Mouse (Mus musculus) megakaryocyte-erythroid progenitor cell, adult 5-6 weeks (primary cell): Measurements from ENCODE around the gene Adgrl1. TPM values are rescaled to one million over a fixed set of nuclear protein-coding genes. Genes with fewer than 3 reads are reported as not detected.
"Not testable (repeated sequence)": the region's sequence is repeated elsewhere in the genome, so short reads cannot be mapped to it uniquely, and the experiment has no call there.

ENCODE experiments used
- ATAC-seq: replicated peaks from 2 replicates; pipeline ENCODE4 v1.8.0; 2016; ENCODE audit warnings: mild to moderate bottlenecking, inconsistent platforms; ENCODE audit not compliant: severe bottlenecking, poor library complexity, low FRiP score, low TSS enrichment
- total RNA-seq, 2 experiments: library from RNA; stranded (forward) in 1 of 2; stranded (reverse) in 1 of 2; fragments of 200-1000, 215-1000 nt in 1 of 2; fragments of >200 nt in 1 of 2; fragmentation: Nextera tagmentation in 1 of 2; gene quantifications; 2 replicates each; pipeline ENCODE4 v1.2.3; 2014 to 2017

Gene Adgrl1
- total RNA-seq, 2 experiments from 2014 or later = 13.2 to 25.2 TPM

DNA sequence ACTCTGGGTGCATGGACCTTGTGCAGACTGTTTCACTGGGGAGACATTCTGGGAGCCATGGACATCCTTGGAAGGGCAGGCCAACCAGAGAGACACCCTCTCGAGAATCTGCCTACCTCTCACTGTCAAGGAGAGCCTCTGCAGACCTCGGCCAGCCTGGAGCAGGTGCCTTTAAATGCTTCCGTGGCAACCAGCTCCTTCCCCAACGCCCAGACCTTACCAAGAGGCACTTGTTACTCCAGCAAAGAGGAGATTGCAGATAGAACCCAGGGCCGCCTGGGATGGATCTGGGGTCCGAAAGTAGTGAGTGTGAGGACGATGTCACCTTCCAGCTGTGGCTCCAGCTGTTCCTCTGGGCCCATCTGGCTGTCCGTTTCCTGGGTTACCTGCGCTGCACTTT, 78.3 kb downstream of the Adgrl1 start:
- no peak for ATAC-seq

DNA sequence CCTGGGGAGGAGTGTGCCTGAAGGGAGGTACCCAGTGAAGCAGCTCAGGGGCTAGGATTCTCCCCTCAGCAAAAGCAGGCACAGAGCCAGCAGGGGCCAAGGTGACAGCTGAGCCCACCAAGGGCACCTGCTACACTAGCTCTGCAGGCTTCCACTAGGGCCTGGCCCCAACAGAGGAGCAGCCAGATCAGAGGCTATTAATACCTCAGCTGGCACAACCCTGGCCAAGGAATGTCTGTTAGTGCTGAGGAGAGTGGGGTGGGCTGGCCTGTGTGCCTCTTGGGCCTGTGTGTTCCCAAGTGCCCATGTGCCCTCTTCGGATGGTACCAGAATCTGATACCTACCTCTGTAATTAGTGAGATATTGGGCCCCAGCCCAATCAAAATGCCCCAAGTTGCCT, 80.3 kb downstream of the Adgrl1 start:
- ATAC-seq = no peak

DNA sequence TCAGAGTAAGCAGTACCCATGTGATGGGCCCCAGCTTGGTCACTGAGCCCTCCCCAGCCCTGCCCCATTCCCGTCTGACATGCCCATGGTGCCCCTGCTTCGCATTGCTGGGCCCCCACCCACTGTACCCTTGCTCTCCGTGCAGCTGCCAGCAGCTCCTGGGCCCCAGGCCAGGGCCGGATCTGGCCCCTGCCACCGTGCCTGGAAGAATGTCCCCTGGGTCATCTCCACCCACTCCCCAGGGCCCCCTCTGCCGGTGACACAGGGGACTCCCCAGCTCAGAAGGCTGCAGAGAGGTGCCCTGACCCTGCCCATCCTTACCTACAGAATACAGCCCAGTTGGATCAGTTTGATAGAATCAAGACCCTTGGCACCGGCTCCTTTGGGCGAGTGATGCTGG, 80.9 kb downstream of the Adgrl1 start:
- ATAC-seq = no peak

DNA sequence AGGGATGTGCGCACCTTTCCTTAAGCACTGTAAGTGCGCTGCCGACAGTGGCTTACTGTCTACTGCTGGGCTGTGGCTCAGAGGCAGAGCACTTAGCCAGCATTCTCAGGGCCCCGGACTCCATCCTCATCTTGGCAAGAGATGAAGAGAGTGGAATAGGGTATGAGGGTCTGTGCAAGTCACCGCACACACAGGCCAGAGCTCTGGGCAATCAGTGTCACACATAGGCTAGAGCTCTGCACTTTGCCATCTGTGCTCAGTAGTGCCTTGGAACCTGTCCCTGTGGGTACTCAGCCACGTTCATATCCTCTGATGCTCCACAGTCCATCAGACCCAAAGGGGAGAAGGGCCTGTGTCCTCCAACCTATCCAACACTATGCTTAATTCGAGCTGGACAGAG, 81.6 kb downstream of the Adgrl1 start:
- no peak for ATAC-seq

DNA sequence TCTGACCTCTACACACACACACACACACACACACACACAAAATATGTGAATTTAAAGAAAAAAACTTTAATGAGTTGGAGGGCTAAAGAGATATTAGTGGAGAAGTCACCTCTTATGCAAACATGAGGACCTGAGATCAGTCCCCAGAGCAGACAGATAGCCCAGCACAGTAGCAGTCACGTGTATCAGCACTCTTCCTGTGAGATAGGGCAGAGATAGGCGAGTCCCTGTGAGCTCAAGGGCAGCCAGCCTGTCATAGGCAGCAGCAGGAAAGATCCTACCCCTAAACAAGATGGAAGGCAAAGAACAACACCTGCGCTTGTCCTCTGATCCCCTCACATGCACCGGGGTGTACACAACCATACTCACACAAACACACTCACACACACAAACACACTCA, 82.5 kb downstream of the Adgrl1 start:
- peak; percentile 72 for ATAC-seq

DNA sequence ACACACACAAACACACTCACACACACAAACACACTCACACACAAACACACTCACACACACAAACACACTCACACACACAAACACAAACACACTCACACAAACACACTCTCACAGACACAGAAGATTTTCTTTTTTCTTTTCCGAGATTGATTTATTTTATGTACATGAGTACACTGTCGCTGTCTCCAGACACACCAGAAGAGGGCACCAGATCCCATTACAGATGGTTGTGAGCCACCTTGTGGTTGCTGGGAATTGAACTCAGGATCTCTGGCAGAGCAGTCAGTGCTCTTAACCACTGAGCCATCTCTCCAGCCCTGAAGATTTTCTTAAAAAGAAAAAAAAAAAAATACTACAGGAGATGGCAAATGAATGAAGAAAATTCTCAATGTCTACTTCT, 83.3 kb downstream of the Adgrl1 start:
- not testable (repeated sequence) for ATAC-seq

DNA sequence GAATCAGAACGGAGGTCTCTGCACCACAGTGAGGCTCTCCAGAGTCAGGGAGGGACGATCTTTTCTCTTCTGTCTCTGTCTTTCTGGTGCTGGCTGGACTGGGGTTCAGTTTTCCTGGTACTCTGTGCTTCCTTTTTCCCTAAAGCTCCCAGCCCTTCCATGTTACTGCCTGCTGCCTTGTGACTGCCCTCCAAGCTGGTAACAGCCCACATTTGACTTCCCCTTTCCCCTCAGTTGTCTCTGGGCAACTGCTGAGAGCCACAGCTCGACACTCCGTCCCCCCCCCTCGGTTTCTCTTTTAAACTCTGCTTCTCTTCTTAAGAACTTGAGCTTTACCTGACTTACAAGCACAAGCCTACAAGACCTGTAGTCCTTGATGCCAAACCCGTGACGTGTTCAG, 89.3 kb downstream of the Adgrl1 start:
- no peak for ATAC-seq

DNA sequence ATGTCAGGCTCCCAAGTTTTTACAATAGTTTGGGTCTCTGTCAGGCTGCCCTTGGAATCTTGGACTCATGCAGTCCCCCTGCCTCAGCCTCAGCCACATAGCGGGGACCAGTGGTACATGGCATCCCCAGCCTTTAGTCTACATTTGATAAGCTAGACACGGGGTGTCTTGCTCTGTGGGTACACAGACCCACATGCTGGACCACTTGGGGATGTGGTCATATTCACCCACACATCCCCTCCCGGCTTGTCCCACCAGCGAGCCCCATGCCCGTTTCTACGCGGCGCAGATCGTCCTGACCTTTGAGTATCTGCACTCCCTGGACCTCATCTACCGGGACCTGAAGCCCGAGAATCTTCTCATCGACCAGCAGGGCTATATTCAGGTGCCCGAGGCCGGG, 90.3 kb downstream of the Adgrl1 start:
- no peak for ATAC-seq

Other genes starting within 250 kb of the Adgrl1 start
- gene Gipc1, start 247.4 kb upstream of the Adgrl1 start, total RNA-seq (2014; fragmentation: Nextera tagmentation) = 15.6 and 31.4 TPM in 2 replicates
- 6.5 and 6.9 TPM in 2 replicates for gene Gipc1, start 247.4 kb upstream of the Adgrl1 start, total RNA-seq (2017)
- not detected in 2 replicates for gene Ptger1, start 233.4 kb upstream of the Adgrl1 start, total RNA-seq (2014; fragmentation: Nextera tagmentation)
- 0.65 and 1.1 TPM in 2 replicates for gene Ptger1, start 233.4 kb upstream of the Adgrl1 start, total RNA-seq (2017)
- gene Pkn1, start 200.9 kb upstream of the Adgrl1 start, total RNA-seq (2014; fragmentation: Nextera tagmentation) = 36.3 and 83.2 TPM in 2 replicates
- gene Pkn1, start 200.9 kb upstream of the Adgrl1 start, total RNA-seq (2017) = 21.9 and 33.0 TPM in 2 replicates
- 205 and 224 TPM in 2 replicates for gene Ddx39, start 184.9 kb upstream of the Adgrl1 start, total RNA-seq (2014; fragmentation: Nextera tagmentation)
- 154 and 213 TPM in 2 replicates for gene Ddx39, start 184.9 kb upstream of the Adgrl1 start, total RNA-seq (2017)
- gene Adgre5, start 158.8 kb upstream of the Adgrl1 start, total RNA-seq (2014; fragmentation: Nextera tagmentation) = 44.3 and 63.7 TPM in 2 replicates
- 46.9 and 64.8 TPM in 2 replicates for gene Adgre5, start 158.8 kb upstream of the Adgrl1 start, total RNA-seq (2017)
- gene Gm10644, start 55.1 kb downstream of the Adgrl1 start, total RNA-seq (2014; fragmentation: Nextera tagmentation) = not detected in 2 replicates
- not detected in 2 replicates for gene Gm10644, start 55.1 kb downstream of the Adgrl1 start, total RNA-seq (2017)
- gene Asf1b, start 55.4 kb downstream of the Adgrl1 start, total RNA-seq (2014; fragmentation: Nextera tagmentation) = 48.9 and 64.6 TPM in 2 replicates
- gene Asf1b, start 55.4 kb downstream of the Adgrl1 start, total RNA-seq (2017) = 18.5 and 36.5 TPM in 2 replicates
- 35.2 and 49.4 TPM in 2 replicates for gene Prkaca, start 72.9 kb downstream of the Adgrl1 start, total RNA-seq (2014; fragmentation: Nextera tagmentation)
- 22.1 and 31.1 TPM in 2 replicates for gene Prkaca, start 72.9 kb downstream of the Adgrl1 start, total RNA-seq (2017)
- 103 and 123 TPM in 2 replicates for gene Samd1, start 97.6 kb downstream of the Adgrl1 start, total RNA-seq (2014; fragmentation: Nextera tagmentation)
- 57.4 and 79.8 TPM in 2 replicates for gene Samd1, start 97.6 kb downstream of the Adgrl1 start, total RNA-seq (2017)
- gene 1700067K01Rik, start 101.4 kb downstream of the Adgrl1 start, total RNA-seq (2014; fragmentation: Nextera tagmentation) = 1.4 and 2.3 TPM in 2 replicates
- 0.76 and 2.3 TPM in 2 replicates for gene 1700067K01Rik, start 101.4 kb downstream of the Adgrl1 start, total RNA-seq (2017)
- gene 2210011C24Rik, start 112.1 kb downstream of the Adgrl1 start, total RNA-seq (2014; fragmentation: Nextera tagmentation) = not detected in 2 replicates
- not detected in 2 replicates for gene 2210011C24Rik, start 112.1 kb downstream of the Adgrl1 start, total RNA-seq (2017)
- not detected in 2 replicates for gene Palm3, start 121.4 kb downstream of the Adgrl1 start, total RNA-seq (2014; fragmentation: Nextera tagmentation)
- 0.30 TPM in 1 of 2 replicates, not detected in the other for gene Palm3, start 121.4 kb downstream of the Adgrl1 start, total RNA-seq (2017)
- 16.0 and 24.2 TPM in 2 replicates for gene Il27ra, start 142.5 kb downstream of the Adgrl1 start, total RNA-seq (2014; fragmentation: Nextera tagmentation)
- 4.5 TPM in 2 replicates for gene Il27ra, start 142.5 kb downstream of the Adgrl1 start, total RNA-seq (2017)
- gene Rln3, start 144.9 kb downstream of the Adgrl1 start, total RNA-seq (2014; fragmentation: Nextera tagmentation) = not detected in 2 replicates
- gene Rln3, start 144.9 kb downstream of the Adgrl1 start, total RNA-seq (2017) = not detected in 2 replicates
- gene Gm10643, start 165.0 kb downstream of the Adgrl1 start, total RNA-seq (2014; fragmentation: Nextera tagmentation) = 3.3 TPM in 1 of 2 replicates, not detected in the other
- gene Gm10643, start 165.0 kb downstream of the Adgrl1 start, total RNA-seq (2017) = 1.6 and 4.2 TPM in 2 replicates
- gene Rfx1, start 166.7 kb downstream of the Adgrl1 start, total RNA-seq (2014; fragmentation: Nextera tagmentation) = 10.2 and 11.9 TPM in 2 replicates
- gene Rfx1, start 166.7 kb downstream of the Adgrl1 start, total RNA-seq (2017) = 2.1 and 3.7 TPM in 2 replicates
- 27.0 and 27.3 TPM in 2 replicates for gene Dcaf15, start 204.7 kb downstream of the Adgrl1 start, total RNA-seq (2014; fragmentation: Nextera tagmentation)
- 14.1 and 16.3 TPM in 2 replicates for gene Dcaf15, start 204.7 kb downstream of the Adgrl1 start, total RNA-seq (2017)
- gene Podnl1, start 225.9 kb downstream of the Adgrl1 start, total RNA-seq (2014; fragmentation: Nextera tagmentation) = 0.79 TPM in 1 of 2 replicates, not detected in the other
- 0.14 TPM in 1 of 2 replicates, not detected in the other for gene Podnl1, start 225.9 kb downstream of the Adgrl1 start, total RNA-seq (2017)
- gene Cc2d1a, start 247.8 kb downstream of the Adgrl1 start, total RNA-seq (2014; fragmentation: Nextera tagmentation) = 8.6 and 10.7 TPM in 2 replicates
- gene Cc2d1a, start 247.8 kb downstream of the Adgrl1 start, total RNA-seq (2017) = 3.2 and 6.9 TPM in 2 replicates
- gene 4930432K21Rik, start 247.9 kb downstream of the Adgrl1 start, total RNA-seq (2014; fragmentation: Nextera tagmentation) = 0.49 and 0.50 TPM in 2 replicates
- gene 4930432K21Rik, start 247.9 kb downstream of the Adgrl1 start, total RNA-seq (2017) = 1.1 and 1.7 TPM in 2 replicates